Mouse (Mus musculus) E14TG2a.4 (cell line): ENCODE measurements around the gene Tex44.

ENCODE experiments used
- CTCF ChIP-seq: conservative IDR thresholded peaks from 2 replicates; pipeline ENCODE4 v1.5.1; 2014; ENCODE audit warnings: low read length
- NANOG ChIP-seq: IDR thresholded peaks from 2 replicates; pipeline ENCODE4 v1.6.1; 2014; ENCODE audit warnings: borderline replicate concordance, low read length, mixed read lengths
- POU5F1 ChIP-seq: IDR thresholded peaks from 2 replicates; pipeline ENCODE4 v1.6.1; 2014; ENCODE audit warnings: low read length, borderline replicate concordance

GRCm38 (mm10) chr1:86459371-86459770 lies 33.2 kb downstream of the Tex44 start:
- no peak for TF ChIP-seq CTCF
- TF ChIP-seq POU5F1 = no peak
- no peak for TF ChIP-seq NANOG
